Mouse (Mus musculus) brown adipose tissue, adult 24 weeks (tissue): ENCODE data around the gene Ddx49. TPM values are rescaled to one million over a fixed set of nuclear protein-coding genes. Genes with fewer than 3 reads are reported as not detected.
A peak's percentile ranks its signal among the peaks of the same experiment; 100 is the strongest.

Source experiments
- H3K27ac ChIP-seq: fragments of 200-500 bp; replicated peaks from 2 replicates; pipeline ENCODE4 v1.5.1; 2012; ENCODE audit warnings: low read depth, mild to moderate bottlenecking, low read length
- H3K4me1 ChIP-seq: fragments of 200-500 bp; 2 replicates; pipeline ENCODE4 v1.6.1; 2012; ENCODE audit warnings: low read length, mixed read lengths; ENCODE audit not compliant: control insufficient read depth, insufficient read depth, insufficient read length
- H3K4me3 ChIP-seq: fragments of 200-500 bp; 2 replicates; pipeline ENCODE4 v1.5.1; 2012; ENCODE audit warnings: low read depth, mild to moderate bottlenecking, low read length, moderate library complexity; ENCODE audit not compliant: insufficient read depth
- polyA plus RNA-seq: library from polyadenylated mRNA; stranded (reverse); fragments of >200 nt; gene quantifications from 2 replicates; pipeline ENCODE4 v1.2.4, GENCODE M21; 2012; ENCODE audit not compliant: missing spikeins, insufficient read depth, insufficient read length

Gene Ddx49
- polyA plus RNA-seq: 14.1 and 18.1 TPM in 2 replicates

GRCm38 (mm10) chr8:70302358-70302890 is at the start of gene Ddx49, which contains the start of gene Cope:
Ddx49 (minus strand) TSS chr8:70302489.
Cope (plus strand) TSS chr8:70302518.
- Histone ChIP-seq H3K27ac (peak within 1 kb of the TSS; percentile 93), H3K4me1 (peaks cover 9% of the 10 kb centered on the region), H3K4me3 (peak within 1 kb of the TSS; percentile 86)

DNA sequence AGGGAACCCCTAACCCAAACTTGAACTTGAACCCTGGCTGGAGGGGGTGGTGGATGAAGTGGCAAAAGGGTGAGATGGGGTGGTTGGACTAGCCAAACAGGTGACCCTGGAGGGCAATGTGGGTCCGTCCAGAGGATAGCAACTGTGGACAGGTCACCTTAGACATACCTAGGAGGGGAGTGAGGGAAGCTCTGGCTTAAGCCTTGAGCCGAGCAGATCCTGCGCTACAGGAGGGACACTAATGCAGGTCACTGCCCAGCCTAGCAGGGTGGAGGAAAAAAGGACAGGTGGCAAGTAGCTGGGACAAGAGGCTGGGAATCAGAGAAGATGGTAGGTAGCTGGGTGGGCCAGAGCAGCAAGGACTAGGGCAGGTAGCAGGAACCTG is 49.7 kb upstream of the Ddx49 start:
- Histone ChIP-seq H3K27ac (0 out of 2 replicates have a peak overlapping the region, but pooled peaks have one; percentile 16), H3K4me3 (peak overlapping the region; percentile 99), H3K4me1 (peaks cover 28% of the 10 kb centered on the region)

- H3K27ac ChIP-seq: no peak overlapping the region
- peaks cover 28% of the 10 kb centered on the region for H3K4me1 ChIP-seq
- peak overlapping the region; percentile 99 for H3K4me3 ChIP-seq
Observed at GRCm38 (mm10) chr8:70351035-70351999, 49.0 kb upstream of the Ddx49 start.

DNA sequence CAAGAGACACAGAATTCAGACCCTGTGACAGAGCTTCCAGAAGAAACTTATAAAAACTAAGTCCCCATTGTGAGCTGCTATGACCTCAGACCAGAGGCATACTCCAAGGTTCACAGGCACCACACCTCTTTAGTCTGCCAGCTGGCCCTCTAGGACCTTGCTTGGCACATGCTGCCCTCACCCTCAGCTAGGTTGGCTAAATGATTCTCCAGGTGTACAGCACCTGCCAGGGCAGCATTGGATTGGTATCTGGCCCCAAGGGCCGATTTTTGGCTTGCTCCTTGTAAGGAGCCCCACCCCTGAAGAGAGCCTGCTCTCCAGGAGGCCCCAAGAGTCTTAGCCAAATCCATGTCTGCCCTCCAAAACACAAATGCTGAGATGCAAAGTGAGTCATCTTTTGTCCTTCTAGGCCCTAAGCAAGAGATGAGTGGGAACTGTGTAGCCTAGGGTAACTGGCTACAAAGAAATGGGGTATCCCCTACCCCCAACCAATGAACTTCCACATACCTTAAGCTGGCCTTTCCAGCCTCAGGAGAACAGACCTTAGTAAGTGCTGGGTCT is 45.7 kb upstream of the Ddx49 start:
- Histone ChIP-seq H3K4me1 (peaks cover 28% of the 10 kb centered on the region), H3K4me3 (no peak overlapping the region), H3K27ac (no peak overlapping the region)

- peaks cover 28% of the 10 kb centered on the region for H3K4me1 ChIP-seq
- H3K4me3 ChIP-seq: no peak overlapping the region
- H3K27ac ChIP-seq: no peak overlapping the region
Observed at GRCm38 (mm10) chr8:70347443-70347842, 45.2 kb upstream of the Ddx49 start.

DNA sequence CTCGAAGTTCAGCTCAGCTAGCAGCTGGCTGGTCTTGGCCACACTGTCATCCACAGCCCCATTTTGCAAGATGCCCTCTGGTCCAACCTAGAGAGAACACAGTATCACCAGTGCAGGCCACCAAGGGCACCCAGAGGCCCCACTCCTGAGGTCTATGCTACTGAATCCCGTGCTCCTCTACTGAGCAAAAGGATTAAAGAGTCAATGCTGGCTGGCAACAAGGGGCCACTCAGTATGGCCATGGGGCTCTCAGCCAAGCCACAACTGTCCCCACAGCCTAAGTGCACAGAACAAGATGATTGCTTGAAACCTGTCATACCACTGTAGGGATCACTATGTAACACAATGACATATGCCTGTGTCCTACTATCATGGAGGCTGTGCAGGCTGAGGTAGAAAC is 42.0 kb upstream of the Ddx49 start:
- H3K4me3 ChIP-seq: no peak overlapping the region
- H3K4me1 ChIP-seq: peaks cover 8% of the 10 kb centered on the region
- H3K27ac ChIP-seq: no peak overlapping the region

GRCm38 (mm10) chr8:70343696-70344095 is 41.4 kb upstream of the Ddx49 start:
- H3K4me3 ChIP-seq: no peak overlapping the region
- no peak overlapping the region for H3K27ac ChIP-seq
- H3K4me1 ChIP-seq: peaks cover 5% of the 10 kb centered on the region

DNA sequence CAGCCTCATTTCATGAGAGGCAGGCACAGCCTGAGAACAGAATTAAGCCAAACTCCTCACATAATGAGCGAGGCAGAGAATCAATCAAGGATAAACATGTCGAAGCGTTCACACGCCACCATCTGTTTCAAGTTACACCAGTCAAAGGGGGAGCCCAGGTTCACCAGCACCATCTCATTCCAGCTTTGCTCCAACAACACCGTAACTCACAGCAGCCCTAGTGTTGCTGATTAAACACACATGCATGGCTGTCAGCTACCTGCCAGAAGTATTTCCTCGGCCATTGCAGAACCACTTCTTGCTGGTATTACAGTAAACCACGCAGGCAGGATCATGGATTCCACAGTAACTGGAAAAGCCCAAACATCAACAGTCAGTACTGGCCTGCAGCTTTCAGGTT is 40.8 kb upstream of the Ddx49 start:
- no peaks in the 10 kb centered on the region for H3K4me1 ChIP-seq
- H3K4me3 ChIP-seq: no peak overlapping the region
- no peak overlapping the region for H3K27ac ChIP-seq

GRCm38 (mm10) chr8:70342007-70342406 is 39.7 kb upstream of the Ddx49 start:
- Histone ChIP-seq H3K4me3 (no peak overlapping the region), H3K4me1 (no peaks in the 10 kb centered on the region), H3K27ac (no peak overlapping the region)

- no peak overlapping the region for H3K4me3 ChIP-seq
- H3K4me1 ChIP-seq: no peaks in the 10 kb centered on the region
- no peak overlapping the region for H3K27ac ChIP-seq
Observed at GRCm38 (mm10) chr8:70340659-70341058, 38.4 kb upstream of the Ddx49 start.

- Histone ChIP-seq H3K27ac (no peak overlapping the region), H3K4me3 (no peak overlapping the region), H3K4me1 (no peaks in the 10 kb centered on the region)
Observed at GRCm38 (mm10) chr8:70338931-70339330, 36.6 kb upstream of the Ddx49 start.

DNA sequence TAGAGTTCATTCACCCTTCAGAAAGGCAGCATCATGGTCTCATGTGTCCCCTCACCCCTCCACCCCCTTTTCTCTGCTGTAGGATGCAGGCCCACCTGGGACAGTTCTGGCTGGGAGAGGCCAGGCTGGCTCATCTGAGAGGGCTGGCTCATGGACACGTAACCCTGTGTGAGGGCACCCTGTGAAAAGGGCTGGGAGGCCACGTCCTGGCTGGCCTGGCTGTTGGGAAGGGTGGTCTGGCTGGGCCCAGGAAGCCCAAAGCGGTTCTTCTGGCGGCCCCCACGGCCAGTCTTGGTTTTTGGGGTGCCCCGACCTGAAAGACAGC is 30.6 kb upstream of the Ddx49 start:
- H3K4me3 ChIP-seq: no peak overlapping the region
- H3K4me1 ChIP-seq: no peaks in the 10 kb centered on the region
- no peak overlapping the region for H3K27ac ChIP-seq

- Histone ChIP-seq H3K4me3 (no peak overlapping the region), H3K4me1 (no peaks in the 10 kb centered on the region), H3K27ac (no peak overlapping the region)
Observed at GRCm38 (mm10) chr8:70332070-70332877, 30.0 kb upstream of the Ddx49 start.

GRCm38 (mm10) chr8:70331526-70331925 is 29.2 kb upstream of the Ddx49 start:
- H3K4me1 ChIP-seq: no peaks in the 10 kb centered on the region
- H3K4me3 ChIP-seq: no peak overlapping the region
- no peak overlapping the region for H3K27ac ChIP-seq
